Mouse (Mus musculus) embryonic facial prominence, embryonic 14.5 days (tissue): Measurements from ENCODE around the gene Pcnx2. TPM values are rescaled to one million over a fixed set of nuclear protein-coding genes. Genes with fewer than 3 reads are reported as not detected.
A peak's percentile ranks its signal among the peaks of the same experiment; 100 is the strongest.

Source experiments
- ATAC-seq: fragments of 200-750 bp; cut with Nextera tagmentation; 2 replicates; pipeline ENCODE4 v1.8.0; 2017; ENCODE audit warnings: low read depth, moderate number of reproducible peaks, moderate TSS enrichment
- DNase-seq: peaks from one replicate; pipeline ENCODE4 v3.0.0-alpha.2; 2015; ENCODE audit warnings: low spot score
- H3K27ac ChIP-seq: fragments of 300-500 bp; sonication (generic); replicated peaks from 2 replicates; pipeline ENCODE4 v1.5.1; 2014; ENCODE audit warnings: low read depth, mild to moderate bottlenecking, low read length, moderate library complexity
- H3K27me3 ChIP-seq: fragments of 300-500 bp; sonication (generic); replicated peaks from 2 replicates; pipeline ENCODE4 v1.6.1; 2014; ENCODE audit warnings: low read length; ENCODE audit not compliant: control insufficient read depth, insufficient read depth
- H3K36me3 ChIP-seq: fragments of 300-500 bp; sonication (generic); 2 replicates; pipeline ENCODE4 v1.6.1; 2014; ENCODE audit warnings: low read length, mixed read lengths; ENCODE audit not compliant: control insufficient read depth, insufficient read depth
- H3K4me1 ChIP-seq: fragments of 300-500 bp; sonication (generic); 2 replicates; pipeline ENCODE4 v1.6.1; 2014; ENCODE audit warnings: antibody characterized with exemption, low read length; ENCODE audit not compliant: control insufficient read depth, insufficient read depth
- H3K4me2 ChIP-seq: fragments of 300-500 bp; sonication (generic); 2 replicates; pipeline ENCODE4 v1.6.1; 2014; ENCODE audit warnings: low read depth, mild to moderate bottlenecking, low read length, moderate library complexity, mixed read lengths
- H3K4me3 ChIP-seq: fragments of 300-500 bp; sonication (generic); 2 replicates; pipeline ENCODE4 v1.5.1; 2014; ENCODE audit warnings: low read depth, mild to moderate bottlenecking, low read length
- H3K9ac ChIP-seq: fragments of 300-500 bp; sonication (generic); 2 replicates; pipeline ENCODE4 v1.6.1; 2014; ENCODE audit warnings: low read depth, mild to moderate bottlenecking, low read length, moderate library complexity, mixed read lengths
- H3K9me3 ChIP-seq: fragments of 300-500 bp; sonication (generic); 2 replicates; pipeline ENCODE4 v1.6.1; 2016; ENCODE audit warnings: low read length; ENCODE audit not compliant: control insufficient read depth
- WGBS: fragments of 180-500 bp; shearing (Covaris S2); extraction: QIAGEN DNeasy Blood & Tissue Kit; methylation state at CpG from one replicate; pipeline ENCODE4 v1.1.7; 2014; 5-methylcytosine and 5-hydroxymethylcytosine counted together
- polyA plus RNA-seq: library from polyadenylated mRNA; unstranded; fragments of >200 nt; fragmentation: Nextera tagmentation; extraction: Ambion mirVana; gene quantifications from 2 replicates; pipeline ENCODE4 v1.2.1, GENCODE M21; 2014

Gene Pcnx2
- polyA plus RNA-seq: 0.43 and 0.60 TPM in 2 replicates

DNA sequence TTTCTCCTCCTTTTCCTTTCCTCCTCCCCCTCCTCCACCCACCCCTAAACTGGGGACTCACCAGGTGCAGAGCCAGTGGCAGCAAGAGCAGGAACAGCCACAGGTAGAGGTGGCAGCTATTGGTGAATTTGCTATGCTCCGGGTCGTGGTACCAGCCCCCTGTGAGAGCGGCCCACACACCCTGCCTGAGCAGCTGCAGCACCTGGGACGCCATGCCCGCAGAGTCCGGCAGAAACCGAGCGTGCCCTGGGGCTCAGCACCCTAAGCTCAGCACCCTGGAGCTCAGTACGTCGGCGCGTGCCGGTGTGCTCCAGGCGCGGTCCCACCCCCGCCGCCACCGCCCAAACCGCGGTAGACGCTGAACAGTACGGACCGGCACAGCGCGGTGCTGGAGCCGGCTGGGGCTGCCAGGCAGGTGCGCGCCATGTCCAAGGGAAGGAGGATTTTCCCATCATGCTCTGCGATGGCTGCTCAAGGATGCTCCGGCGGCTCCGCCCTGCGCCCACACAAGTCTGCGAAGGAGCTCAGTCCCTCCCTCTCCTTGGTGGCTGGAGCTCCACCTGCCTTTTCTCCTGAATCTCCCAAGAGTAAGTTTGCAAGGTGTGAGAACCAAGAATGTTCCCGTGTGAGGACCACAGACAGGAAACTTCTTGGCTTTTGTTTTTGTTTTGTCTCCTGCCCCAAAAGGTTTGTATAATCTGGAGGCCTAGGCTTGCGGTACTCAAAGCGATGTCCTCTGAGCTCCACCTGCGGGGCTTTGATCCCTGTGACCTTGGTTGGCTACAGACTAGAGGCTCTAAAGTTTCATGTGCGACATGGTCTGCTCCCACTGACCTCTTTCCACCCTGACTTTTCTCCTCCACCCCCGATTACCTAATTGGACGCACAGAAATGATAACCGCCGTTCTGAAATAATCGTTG, at the start of gene Pcnx2:
TSS of gene Pcnx2 (minus strand) at position 450 of the 921 bp plus-strand sequence.
- Histone ChIP-seq H3K9ac (peak within 1 kb of the TSS; percentile 30; the same call in 1 of the 2 replicates), H3K27me3 (peaks cover 30% of the 10 kb centered on the region), H3K4me1 (0 out of 2 replicates have a peak, but pooled peaks cover 4% of the 10 kb centered on the region), H3K9me3 (no peaks in the 10 kb centered on the region), H3K4me3 (peak within 1 kb of the TSS; percentile 25), H3K4me2 (peak within 1 kb of the TSS; percentile 43), H3K27ac (no peak within 1 kb of the TSS), H3K36me3 (no peaks in the 10 kb centered on the region)
- DNase-seq (peak; percentile 36), ATAC-seq (peak; percentile 71)
- WGBS: 8% methylated on average over 39 of the region's 44 CpGs

DNA sequence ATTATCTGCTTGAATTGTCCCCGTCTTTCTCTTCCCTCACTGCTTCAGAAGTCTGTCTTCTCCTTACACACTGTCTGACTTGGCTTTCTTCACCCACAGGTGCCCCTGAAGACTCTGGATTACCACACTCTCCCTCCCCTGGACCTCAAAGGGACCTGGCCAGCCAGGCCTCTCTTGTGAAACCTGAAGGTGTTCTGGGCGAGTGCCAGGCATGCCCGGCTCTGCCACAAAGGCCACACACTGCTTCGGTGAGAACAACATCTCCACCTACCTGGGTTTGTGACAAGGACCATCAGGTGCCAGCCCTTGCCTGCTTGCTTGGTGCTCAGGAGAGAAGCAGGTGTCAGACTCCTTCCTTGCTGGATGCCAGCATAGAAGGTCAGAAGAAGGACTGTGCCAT, 46.4 kb upstream of the Pcnx2 start:
- no peaks in the 10 kb centered on the region for H3K27me3 ChIP-seq
- no peak for ATAC-seq

DNA sequence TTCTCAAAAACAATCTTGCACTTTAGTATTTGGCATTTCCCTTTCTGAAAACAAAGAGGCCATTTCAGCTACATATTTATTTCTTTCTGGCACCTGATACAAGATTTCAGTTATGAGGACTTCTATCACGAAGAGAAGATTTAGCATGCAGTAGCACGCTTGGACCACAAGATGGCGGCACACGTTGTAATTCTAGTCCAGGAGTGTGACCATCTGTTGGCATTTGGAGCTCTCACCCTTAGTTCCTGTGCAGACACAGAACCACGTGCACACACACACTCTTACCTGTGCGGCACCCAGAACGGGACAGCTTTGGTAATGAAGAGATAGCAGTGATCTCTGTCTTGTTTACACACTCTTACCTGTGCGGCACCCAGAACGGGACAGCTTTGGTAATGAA, 37.5 kb upstream of the Pcnx2 start:
- no peak overlapping the region for H3K9ac ChIP-seq
- no peaks in the 10 kb centered on the region for H3K9me3 ChIP-seq
- 45% methylated on average over 9 of the region's 9 CpGs for whole genome bisulfite sequencing
- ATAC-seq: no peak
- no peaks in the 10 kb centered on the region for H3K36me3 ChIP-seq
- H3K4me3 ChIP-seq: no peak overlapping the region
- H3K27ac ChIP-seq: no peak overlapping the region
- no peaks in the 10 kb centered on the region for H3K4me1 ChIP-seq
- H3K27me3 ChIP-seq: no peaks in the 10 kb centered on the region
- H3K4me2 ChIP-seq: no peak overlapping the region
- peak; percentile 43 for DNase-seq

More for the DNA sequence above, 46.4 kb upstream of the Pcnx2 start:
- Histone ChIP-seq H3K36me3 (no peaks in the 10 kb centered on the region), H3K4me2 (no peak overlapping the region), H3K9me3 (no peaks in the 10 kb centered on the region), H3K9ac (no peak overlapping the region), H3K4me3 (no peak overlapping the region), H3K27ac (no peak overlapping the region), H3K4me1 (no peaks in the 10 kb centered on the region)
- WGBS: 84% methylated on average over 4 of the region's 4 CpGs
- no peak for DNase-seq

DNA sequence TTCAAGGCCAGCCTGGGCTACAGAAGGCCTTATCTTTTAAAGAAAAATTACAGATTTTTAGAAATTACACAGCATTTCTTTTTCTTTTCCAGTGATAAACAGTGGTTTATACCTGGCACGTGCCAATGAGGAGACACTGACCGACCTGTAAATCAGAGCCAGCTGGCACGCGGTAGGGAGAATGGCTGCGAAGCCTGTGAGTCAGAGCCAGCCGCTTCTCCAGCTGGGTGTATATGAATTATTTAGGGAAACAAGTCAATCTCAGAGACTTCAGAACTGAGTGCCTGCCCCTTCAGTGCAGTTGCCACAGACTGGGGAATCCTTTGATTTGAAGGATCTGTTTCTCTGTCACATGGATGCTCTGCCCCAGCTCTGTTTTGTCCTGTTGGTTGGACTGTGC, 33.7 kb upstream of the Pcnx2 start:
- no peaks in the 10 kb centered on the region for H3K36me3 ChIP-seq
- DNase-seq (no peak), ATAC-seq (no peak)
- WGBS: 95% methylated on average over 6 of the region's 6 CpGs
- no peak overlapping the region for H3K4me3 ChIP-seq
- no peaks in the 10 kb centered on the region for H3K27me3 ChIP-seq
- H3K27ac ChIP-seq: no peak overlapping the region
- no peaks in the 10 kb centered on the region for H3K9me3 ChIP-seq
- H3K4me2 ChIP-seq: no peak overlapping the region
- H3K9ac ChIP-seq: no peak overlapping the region
- H3K4me1 ChIP-seq: no peaks in the 10 kb centered on the region

DNA sequence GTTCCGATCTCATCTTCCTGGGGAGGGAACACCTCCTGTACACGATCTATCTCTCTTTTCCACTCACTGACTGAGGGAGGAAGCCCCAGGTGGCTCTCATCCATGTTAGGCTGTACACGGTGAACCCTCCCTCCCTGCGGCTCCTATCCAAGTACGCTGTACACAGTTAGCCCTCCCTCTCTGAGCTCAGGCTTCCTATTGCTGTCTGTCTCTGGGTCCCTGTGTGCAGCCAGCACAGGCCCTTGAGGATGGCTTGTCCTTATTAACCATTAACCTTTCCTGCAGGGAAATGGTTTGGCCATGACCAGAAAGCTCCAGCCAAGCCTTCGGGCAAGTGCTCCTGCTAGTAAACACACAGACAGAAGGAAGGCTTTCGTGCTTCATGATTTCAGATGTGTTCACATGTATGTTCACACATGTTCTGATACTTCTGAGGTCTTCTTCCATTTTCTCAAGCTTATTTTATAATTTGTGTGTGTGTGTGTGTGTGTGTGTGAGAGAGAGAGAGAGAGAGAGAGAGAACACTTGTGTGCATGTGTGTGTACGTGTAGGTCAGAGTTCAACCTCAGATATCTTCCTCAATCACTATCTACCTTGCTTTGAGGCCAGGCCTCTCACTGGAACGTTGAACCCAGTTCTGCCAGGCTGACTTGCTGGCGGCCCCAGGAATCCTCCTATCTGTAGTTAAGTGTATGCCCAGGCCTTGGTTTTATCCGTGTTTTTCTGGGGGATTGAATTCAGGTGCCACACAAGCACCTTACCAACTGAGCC, 32.3 kb upstream of the Pcnx2 start:
- Histone ChIP-seq H3K27ac (no peak overlapping the region), H3K4me1 (no peaks in the 10 kb centered on the region), H3K4me2 (no peak overlapping the region), H3K27me3 (no peaks in the 10 kb centered on the region), H3K9me3 (no peaks in the 10 kb centered on the region), H3K36me3 (no peaks in the 10 kb centered on the region), H3K9ac (no peak overlapping the region), H3K4me3 (no peak overlapping the region)
- WGBS: 81% methylated on average over 11 of the region's 11 CpGs
- DNase-seq: no peak
- no peak for ATAC-seq

DNA sequence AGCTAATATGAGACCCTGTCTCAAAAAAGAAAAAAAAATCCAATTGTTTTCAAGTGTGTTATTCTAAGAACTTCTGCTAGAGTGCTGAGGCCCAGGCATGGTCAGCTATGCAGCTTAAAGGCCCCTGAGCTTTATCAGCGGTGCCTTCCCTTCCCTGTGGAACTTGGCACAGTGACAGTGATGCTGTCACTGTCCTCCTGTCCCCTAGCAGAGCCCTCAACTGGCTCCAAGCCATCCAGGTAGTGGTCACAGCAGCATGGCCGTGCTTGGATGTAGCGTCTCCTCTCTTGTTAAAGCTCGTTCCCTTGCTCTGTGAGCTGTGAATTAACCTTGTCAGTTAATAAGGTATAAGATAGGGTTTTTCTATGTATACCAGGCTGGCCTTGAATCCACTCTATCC, 28.5 kb upstream of the Pcnx2 start:
- Histone ChIP-seq H3K4me2 (no peak overlapping the region), H3K36me3 (no peaks in the 10 kb centered on the region), H3K4me1 (no peaks in the 10 kb centered on the region), H3K9me3 (no peaks in the 10 kb centered on the region), H3K27me3 (no peaks in the 10 kb centered on the region), H3K9ac (no peak overlapping the region), H3K4me3 (no peak overlapping the region), H3K27ac (no peak overlapping the region)
- ATAC-seq (no peak), DNase-seq (no peak)
- WGBS: 88% methylated on average over 4 of the region's 4 CpGs

DNA sequence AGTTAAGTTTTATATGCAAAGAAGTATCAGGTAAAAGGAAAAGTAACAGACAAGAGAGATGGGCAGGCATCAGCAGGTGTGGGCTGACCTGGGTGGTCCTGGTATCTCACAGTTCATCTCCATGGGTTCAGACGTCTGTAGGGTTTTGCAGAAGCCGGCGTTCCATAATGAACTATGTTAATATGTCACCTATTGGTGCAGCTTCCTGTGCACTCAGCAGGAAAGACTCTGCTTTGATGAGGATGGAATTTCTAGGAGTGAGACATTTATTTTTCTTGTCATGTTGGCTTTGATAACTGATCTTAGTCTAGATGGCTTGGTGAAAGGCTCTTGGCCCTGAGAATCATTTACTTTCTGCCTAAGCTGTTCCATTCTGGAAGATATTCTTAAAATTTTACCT, 24.2 kb upstream of the Pcnx2 start:
- Histone ChIP-seq H3K27me3 (no peaks in the 10 kb centered on the region), H3K27ac (no peak overlapping the region)

DNA sequence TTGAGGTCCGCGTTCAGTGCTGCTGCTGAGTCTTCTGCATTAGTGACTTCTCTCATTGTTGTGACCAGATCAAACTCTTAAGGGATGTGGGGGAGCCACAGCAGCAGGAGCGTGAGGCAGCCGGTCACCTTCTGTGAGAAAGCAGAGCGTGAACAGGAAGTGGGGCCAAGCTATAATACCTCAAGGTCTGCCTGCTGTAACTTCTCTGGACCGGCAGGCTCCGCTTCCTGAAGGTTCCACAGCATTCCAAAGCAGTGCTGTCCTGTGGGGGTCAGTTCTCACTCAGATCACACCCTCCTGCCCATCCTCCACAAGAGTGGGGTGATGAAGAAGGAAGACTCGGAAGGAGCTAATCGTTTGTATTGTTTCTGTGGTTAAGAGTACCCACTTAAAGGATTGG, 22.6 kb upstream of the Pcnx2 start:
- WGBS: 55% methylated on average over 9 of the region's 9 CpGs
- Histone ChIP-seq H3K9ac (no peak overlapping the region), H3K27me3 (no peaks in the 10 kb centered on the region), H3K4me2 (no peak overlapping the region), H3K36me3 (no peaks in the 10 kb centered on the region), H3K4me1 (no peaks in the 10 kb centered on the region), H3K9me3 (no peaks in the 10 kb centered on the region), H3K27ac (no peak overlapping the region; the same call in 1 of the 2 replicates), H3K4me3 (no peak overlapping the region)
- ATAC-seq: no peak
- no peak for DNase-seq

More for the DNA sequence above, 24.2 kb upstream of the Pcnx2 start:
- WGBS: 59% methylated on average over 3 of the region's 3 CpGs
- DNase-seq (no peak), ATAC-seq (no peak)
- Histone ChIP-seq H3K36me3 (no peaks in the 10 kb centered on the region), H3K4me2 (no peak overlapping the region), H3K9ac (no peak overlapping the region), H3K4me1 (no peaks in the 10 kb centered on the region), H3K9me3 (no peaks in the 10 kb centered on the region), H3K4me3 (no peak overlapping the region)
